Mouse (Mus musculus): ENCODE measurements at regions not wholly inside any gene's neighbourhood (a gene's known extent, or its start where the extent isn't known, plus 50 kb on each side); places are given as distances from the start of the nearest gene placed in this dataset.

- TF ChIP-seq CTCF (IDR thresholded peaks at IDR 0.05; ENCODE audit: low read depth), result no peak
- TF ChIP-seq EP300 (optimal IDR thresholded peaks at IDR 0.05), result no peak
Observed at GRCm38 (mm10) chr1:177340232-177340631, 82.2 kb upstream of the Akt3 start.

Data from stomach, postnatal 0 days (tissue).